Mouse (Mus musculus) hindlimb bud, embryonic 11.5 days (tissue): ENCODE measurements around the gene Olfr1130.
"Not testable (repeated sequence)": the region's sequence is repeated elsewhere in the genome, so short reads cannot be mapped to it uniquely, and the experiment has no call there.

Source experiments
- DNase-seq: peaks from one replicate; pipeline ENCODE4 v3.0.0-alpha.2; 2012; ENCODE audit warnings: low read depth, low spot score; ENCODE audit errors: extremely low spot score

Gene Olfr1130

GRCm38 (mm10) chr2:87605912-87606311 lies at the start of gene Olfr1130:
TSS of gene Olfr1130 (plus strand) at chr2:87606212.
- not testable (repeated sequence) for DNase-seq

- not testable (repeated sequence) for DNase-seq
These were observed 32.4 kb upstream of the Olfr1130 start, which contains the start of gene Olfr1129 for GRCm38 (mm10) chr2:87573602-87574001. TSS of gene Olfr1129 (plus strand) at chr2:87573902.

GRCm38 (mm10) chr2:87626804-87627203 lies 20.8 kb downstream of the Olfr1130 start, which contains the start of gene Olfr1131:
TSS of gene Olfr1131 (plus strand) at chr2:87627104.
- DNase-seq, result no peak

- no peak for DNase-seq
These were observed 31.4 kb downstream of the Olfr1130 start, which contains the start of gene Olfr1132 for GRCm38 (mm10) chr2:87637435-87637834. TSS of gene Olfr1132 (minus strand) at chr2:87637535.

- DNase-seq, result no peak
These were observed 36.4 kb downstream of the Olfr1130 start for GRCm38 (mm10) chr2:87642441-87642840.

- DNase-seq, result no peak
These were observed 41.3 kb downstream of the Olfr1130 start, which contains the start of gene Olfr1133 for GRCm38 (mm10) chr2:87647274-87647673. TSS of gene Olfr1133 (minus strand) at chr2:87647374.

- no peak for DNase-seq
These were observed 52.3 kb downstream of the Olfr1130 start, which contains the start of gene Olfr1134 for GRCm38 (mm10) chr2:87658360-87658759. TSS of gene Olfr1134 (minus strand) at chr2:87658460.
